Mouse (Mus musculus): ENCODE measurements around the gene Scgb2b27. TPM values are rescaled to one million over a fixed set of nuclear protein-coding genes. Genes with fewer than 3 reads are reported as not detected.
"Not testable (repeated sequence)": the region's sequence is repeated elsewhere in the genome, so short reads cannot be mapped to it uniquely, and the experiment has no call there.

Gene Scgb2b27
- total RNA-seq (2021): not detected
- long read RNA-seq, experiment 1: 0 reads
- long read RNA-seq, experiment 2: 0 reads

DNA sequence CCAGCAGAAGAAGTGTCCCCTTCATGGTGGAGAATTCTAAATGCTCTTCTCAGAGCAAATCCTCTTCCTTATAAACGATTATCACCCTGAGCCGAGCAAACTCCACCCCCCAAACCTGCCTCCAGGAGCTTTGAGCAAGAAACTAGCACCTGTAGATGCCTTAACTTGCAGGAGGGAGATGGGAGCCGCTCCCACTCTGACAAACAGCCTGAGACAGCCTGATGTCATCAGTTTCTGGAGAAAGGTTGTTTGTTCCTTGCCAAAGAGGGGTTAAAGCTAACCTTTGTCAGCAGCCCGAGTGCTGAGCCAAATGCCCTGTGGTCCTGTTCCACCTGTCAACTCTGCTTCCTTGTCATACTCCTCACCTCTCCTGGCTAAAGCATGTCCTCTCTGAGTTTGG lies at the start of gene Scgb2b27:
TSS of gene Scgb2b27 (minus strand) at position 101 of the 400 bp plus-strand sequence.
- no peak for DNase-seq (ENCODE audit: low spot score)

- DNase-seq (ENCODE audit: low spot score): not testable (repeated sequence)
These were observed 22.5 kb upstream of the Scgb2b27 start for GRCm38 (mm10) chr7:34036076-34036815.

DNA sequence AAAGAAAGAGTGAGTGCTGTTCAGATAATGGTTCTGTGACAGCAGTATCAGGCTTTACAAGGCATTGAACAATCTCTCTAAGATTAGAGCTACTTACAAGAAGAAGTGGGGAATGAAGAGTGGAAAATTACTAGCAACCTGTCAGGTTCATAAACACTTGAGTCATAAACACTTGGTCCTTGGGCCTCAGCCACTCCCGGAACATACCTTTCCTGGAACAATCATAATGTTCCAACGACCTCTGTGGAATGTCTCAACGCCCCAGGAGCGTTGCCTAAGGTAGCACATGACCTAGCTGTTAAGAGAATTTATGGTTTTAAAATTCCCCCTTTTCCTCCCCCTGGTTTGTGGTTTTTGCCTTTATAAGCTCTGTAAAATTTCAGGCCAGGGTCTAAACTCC lies 20.8 kb upstream of the Scgb2b27 start:
- not testable (repeated sequence) for DNase-seq (ENCODE audit: low spot score)

GRCm38 (mm10) chr7:34030026-34030425 lies 16.3 kb upstream of the Scgb2b27 start:
- DNase-seq (ENCODE audit: low spot score): no peak

- DNase-seq (ENCODE audit: low spot score): not testable (repeated sequence)
These were observed 13.5 kb upstream of the Scgb2b27 start for GRCm38 (mm10) chr7:34027202-34027601.

DNA sequence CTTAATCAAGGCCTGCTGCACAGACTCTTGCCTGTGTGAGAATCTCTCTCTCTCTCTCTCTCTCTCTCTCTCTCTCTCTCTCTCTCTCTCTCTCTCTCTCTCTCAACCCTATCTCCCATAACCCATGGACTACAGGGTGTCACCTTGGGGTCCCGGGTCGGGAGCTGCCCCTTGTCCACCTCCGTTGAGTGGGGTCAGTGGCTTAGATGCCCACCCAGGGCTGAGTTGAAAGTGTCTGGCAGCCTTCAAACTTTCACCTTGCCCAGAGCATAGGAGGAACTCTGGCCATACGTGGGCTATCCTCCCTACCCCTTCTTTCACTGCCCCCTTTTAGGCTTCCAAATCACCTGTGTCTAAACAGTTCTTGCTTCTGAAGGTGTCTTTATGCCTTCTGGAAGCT lies 11.9 kb upstream of the Scgb2b27 start:
- DNase-seq (ENCODE audit: low spot score): no peak

DNA sequence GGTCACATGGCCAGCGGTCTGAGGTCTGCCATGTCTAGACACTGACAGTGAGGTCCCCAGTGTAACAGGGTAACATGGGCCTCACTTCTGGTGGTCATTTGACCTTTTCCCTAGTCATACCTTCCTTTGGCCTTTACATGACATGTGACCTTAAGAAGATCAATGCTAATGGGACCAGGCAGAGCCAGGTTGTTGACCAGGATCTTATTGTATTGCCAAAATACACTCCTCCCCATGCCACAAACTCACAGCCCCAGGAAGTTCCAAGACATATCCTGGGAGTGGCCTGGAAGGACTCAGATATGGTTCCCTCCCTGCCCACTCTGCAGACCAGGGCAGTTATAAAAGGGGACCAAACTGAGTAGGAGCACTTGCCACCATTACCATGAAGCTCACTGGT lies 7.4 kb upstream of the Scgb2b27 start, which contains the start of gene Scgb1b27:
TSS of gene Scgb1b27 (plus strand) at position 301 of the 400 bp plus-strand sequence.
- not testable (repeated sequence) for DNase-seq (ENCODE audit: low spot score)

GRCm38 (mm10) chr7:33982281-33982680 lies 31.5 kb downstream of the Scgb2b27 start:
- DNase-seq (ENCODE audit: low spot score): peak; percentile 12

Other genes with a start within 250 kb of the Scgb2b27 start
- gene Scgb2b26, start 68.9 kb downstream of the Scgb2b27 start, total RNA-seq (2021): not detected
- not detected for gene Scgb1b27, start 7.5 kb upstream of the Scgb2b27 start, total RNA-seq (2021)
- not detected for gene Scgb1b30, start 81.5 kb upstream of the Scgb2b27 start, total RNA-seq (2021)
- 1 to 10 TPM; 2.7 to 4.1 TPM for gene Wtip, start 119.3 kb upstream of the Scgb2b27 start, total RNA-seq (2021)
- 10 to 100 TPM; 32.8 to 37.1 TPM for gene Uba2, start 155.7 kb upstream of the Scgb2b27 start, total RNA-seq (2021)
- 10 to 100 TPM; 13.7 to 15.0 TPM for gene Pdcd2l, start 182.7 kb upstream of the Scgb2b27 start, total RNA-seq (2021)
- 100 to 1,000 TPM; 946 to 968 TPM for gene Gpi1, start 216.4 kb upstream of the Scgb2b27 start, total RNA-seq (2021)
- not detected for gene Gm6096, start 237.1 kb upstream of the Scgb2b27 start, total RNA-seq (2021)